Mouse (Mus musculus): ENCODE measurements at regions not wholly inside any gene's neighbourhood (a gene's known extent, or its start where the extent isn't known, plus 50 kb on each side); places are given as distances from the start of the nearest gene placed in this dataset.
A peak's percentile ranks its signal among the peaks of the same experiment; 100 is the strongest.

DNA sequence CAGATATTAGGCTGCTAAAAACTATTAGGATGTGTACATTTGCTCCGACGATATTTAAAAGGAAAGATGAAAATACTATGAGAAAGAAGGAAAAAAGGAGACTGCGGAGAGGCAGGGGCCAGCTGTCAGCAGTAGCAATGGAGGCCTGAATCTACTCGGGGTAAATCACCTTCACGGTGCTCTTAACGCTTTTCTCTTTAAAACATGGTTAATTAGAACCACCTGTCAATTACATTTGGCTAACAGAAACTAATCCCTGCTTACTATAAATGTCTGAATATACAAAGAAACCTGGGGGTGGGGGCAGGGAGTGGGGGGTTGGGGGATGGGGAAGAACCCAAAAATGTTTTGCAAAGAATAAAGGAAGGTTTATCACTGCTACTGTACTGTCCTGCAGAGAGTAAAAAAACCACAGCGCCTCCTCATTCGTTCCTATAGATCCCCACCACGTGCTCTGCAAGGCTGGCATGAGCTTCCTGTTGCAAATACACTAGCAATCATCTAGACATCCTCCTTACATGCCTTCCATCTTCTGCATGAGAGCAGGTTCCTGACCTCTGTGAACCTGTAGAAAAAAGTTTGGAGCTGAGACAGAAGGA, 172.5 kb downstream of the Trib2 start:
- 0 out of 2 replicates have a peak, but pooled peaks cover 3% of the 10 kb centered on the region for H3K4me1 ChIP-seq (ENCODE audit: control insufficient read depth, insufficient read depth, low read length)
- WGBS: 51% methylated on average over 9 of the region's 9 CpGs
- no peaks in the 10 kb centered on the region for H3K27me3 ChIP-seq (ENCODE audit: control insufficient read depth, insufficient read depth, low read length)
- H3K36me3 ChIP-seq (ENCODE audit: control insufficient read depth, insufficient read depth, low read length): no peaks in the 10 kb centered on the region
- no peak overlapping the region for H3K9ac ChIP-seq (ENCODE audit: low read length)
- no peaks in the 10 kb centered on the region for H3K9me3 ChIP-seq (replicated peaks; ENCODE audit: control insufficient read depth, low read length)
- no peak for ATAC-seq (ENCODE audit: insufficient read depth, low FRiP score)
- H3K27ac ChIP-seq (ENCODE audit: low read length): no peak overlapping the region
- no peak overlapping the region for H3K4me3 ChIP-seq (replicated peaks; ENCODE audit: low read length)
- no peak overlapping the region for H3K4me2 ChIP-seq (ENCODE audit: low read depth, low read length)

DNA sequence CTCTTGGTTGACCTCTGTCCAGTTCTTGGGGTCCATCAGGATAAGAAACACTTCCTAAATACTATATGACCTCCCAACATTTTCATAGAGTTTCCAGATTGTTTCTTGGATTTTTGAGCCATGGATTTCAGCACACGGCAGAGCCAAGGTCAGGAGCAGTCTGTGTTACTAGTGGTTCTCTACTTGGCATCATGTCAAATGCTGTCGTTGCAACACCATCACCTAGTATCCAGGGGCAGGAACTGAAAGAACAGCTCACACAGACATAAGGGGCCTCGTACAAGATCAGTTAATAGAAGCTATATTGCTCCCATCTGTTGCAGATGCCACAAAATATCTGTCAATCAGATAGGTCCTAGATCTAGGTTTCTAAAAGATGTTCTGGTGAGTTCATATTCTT, 173.1 kb downstream of the Trib2 start:
- no peak overlapping the region for H3K27ac ChIP-seq (ENCODE audit: low read length)
- 0 out of 2 replicates have a peak, but pooled peaks cover 3% of the 10 kb centered on the region for H3K4me1 ChIP-seq (ENCODE audit: control insufficient read depth, insufficient read depth, low read length)
- H3K27me3 ChIP-seq (ENCODE audit: control insufficient read depth, insufficient read depth, low read length): no peaks in the 10 kb centered on the region
- ATAC-seq (ENCODE audit: insufficient read depth, low FRiP score): no peak
- no peak overlapping the region for H3K4me3 ChIP-seq (replicated peaks; ENCODE audit: low read length)
- no peaks in the 10 kb centered on the region for H3K36me3 ChIP-seq (ENCODE audit: control insufficient read depth, insufficient read depth, low read length)
- H3K4me2 ChIP-seq (ENCODE audit: low read depth, low read length): no peak overlapping the region
- H3K9me3 ChIP-seq (replicated peaks; ENCODE audit: control insufficient read depth, low read length): no peaks in the 10 kb centered on the region
- WGBS: 43% methylated on average over 3 of the region's 3 CpGs
- no peak overlapping the region for H3K9ac ChIP-seq (ENCODE audit: low read length)

DNA sequence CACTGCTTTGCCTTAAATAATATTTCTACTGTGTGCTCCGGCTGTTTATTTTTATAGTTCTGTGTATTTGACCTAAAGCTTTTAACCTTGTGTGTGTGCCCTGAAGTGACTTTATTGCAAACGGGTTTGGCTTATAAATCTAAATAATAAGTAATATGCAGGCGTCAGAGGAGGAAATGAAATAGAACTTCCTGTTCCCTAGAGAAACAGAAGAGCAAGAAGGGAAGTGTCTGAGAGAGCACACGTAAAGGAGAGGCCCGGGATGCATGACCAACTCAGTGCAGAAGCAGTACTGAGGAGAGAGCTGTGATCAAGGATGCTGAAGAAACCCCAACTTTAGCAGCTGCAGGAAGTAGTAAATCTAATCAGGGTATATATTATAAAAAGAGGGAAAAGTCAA, 176.4 kb downstream of the Trib2 start:
- no peak overlapping the region for H3K9ac ChIP-seq (ENCODE audit: low read length)
- WGBS: 33% methylated on average over 5 of the region's 5 CpGs
- no peaks in the 10 kb centered on the region for H3K9me3 ChIP-seq (replicated peaks; ENCODE audit: control insufficient read depth, low read length)
- H3K4me3 ChIP-seq (replicated peaks; ENCODE audit: low read length): no peak overlapping the region
- no peak overlapping the region for H3K27ac ChIP-seq (ENCODE audit: low read length)
- no peak overlapping the region for H3K4me2 ChIP-seq (ENCODE audit: low read depth, low read length)
- no peaks in the 10 kb centered on the region for H3K27me3 ChIP-seq (ENCODE audit: control insufficient read depth, insufficient read depth, low read length)
- no peak for ATAC-seq (ENCODE audit: insufficient read depth, low FRiP score)
- no peaks in the 10 kb centered on the region for H3K36me3 ChIP-seq (ENCODE audit: control insufficient read depth, insufficient read depth, low read length)
- H3K4me1 ChIP-seq (ENCODE audit: control insufficient read depth, insufficient read depth, low read length): 0 out of 2 replicates have a peak, but pooled peaks cover 3% of the 10 kb centered on the region

DNA sequence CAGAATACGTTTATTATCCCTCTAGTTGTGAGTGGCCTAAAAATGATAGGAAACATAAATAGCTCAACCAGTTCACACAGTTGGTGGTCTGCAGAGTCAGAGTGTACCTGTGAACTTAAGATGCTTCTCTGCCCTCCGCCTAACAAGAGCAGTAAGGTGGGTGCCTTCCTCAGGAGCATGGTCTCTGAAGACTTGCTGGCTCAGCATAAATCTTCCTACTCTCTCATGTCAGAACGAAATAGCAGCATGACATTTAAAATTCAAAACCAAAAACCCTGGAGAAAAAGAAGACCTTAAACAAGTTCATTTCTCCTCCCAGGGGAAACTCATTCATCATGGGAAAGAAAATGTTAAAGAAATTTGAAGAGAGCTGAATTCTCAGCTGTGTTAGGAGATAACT, 186.8 kb downstream of the Trib2 start:
- Histone ChIP-seq H3K4me1 (ENCODE audit: control insufficient read depth, insufficient read depth, low read length) (no peaks in the 10 kb centered on the region), H3K9ac (ENCODE audit: low read length) (no peak overlapping the region), H3K36me3 (ENCODE audit: control insufficient read depth, insufficient read depth, low read length) (no peaks in the 10 kb centered on the region), H3K4me3 (replicated peaks; ENCODE audit: low read length) (no peak overlapping the region), H3K4me2 (ENCODE audit: low read depth, low read length) (no peak overlapping the region), H3K9me3 (replicated peaks; ENCODE audit: control insufficient read depth, low read length) (no peaks in the 10 kb centered on the region), H3K27me3 (ENCODE audit: control insufficient read depth, insufficient read depth, low read length) (no peaks in the 10 kb centered on the region), H3K27ac (ENCODE audit: low read length) (no peak overlapping the region)
- ATAC-seq (ENCODE audit: insufficient read depth, low FRiP score): no peak
- 66% methylated on average over 3 of the region's 3 CpGs for WGBS

DNA sequence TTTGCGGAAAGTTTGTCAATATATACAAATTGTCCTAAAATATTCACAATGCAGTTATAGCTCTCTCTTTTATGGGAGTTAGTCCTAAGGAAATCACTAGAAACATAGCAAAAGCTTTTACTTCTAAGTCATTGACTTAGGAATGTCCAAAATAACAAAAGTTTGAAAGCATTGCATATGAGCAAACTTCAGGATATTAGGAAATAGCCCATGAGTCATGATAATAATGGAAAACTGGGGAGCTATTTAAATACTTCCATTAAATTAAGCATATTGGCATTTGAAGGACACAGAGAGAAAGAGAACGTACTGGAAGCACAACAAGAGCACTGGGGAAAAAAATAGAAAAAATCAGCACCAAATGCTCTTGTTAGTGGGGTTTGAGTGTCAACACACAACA, 197.2 kb downstream of the Trib2 start:
- Histone ChIP-seq H3K4me2 (ENCODE audit: low read depth, low read length) (no peak overlapping the region), H3K27ac (ENCODE audit: low read length) (no peak overlapping the region), H3K4me3 (replicated peaks; ENCODE audit: low read length) (no peak overlapping the region), H3K9ac (ENCODE audit: low read length) (no peak overlapping the region), H3K36me3 (ENCODE audit: control insufficient read depth, insufficient read depth, low read length) (no peaks in the 10 kb centered on the region), H3K9me3 (replicated peaks; ENCODE audit: control insufficient read depth, low read length) (no peaks in the 10 kb centered on the region), H3K4me1 (ENCODE audit: control insufficient read depth, insufficient read depth, low read length) (peaks cover 3% of the 10 kb centered on the region), H3K27me3 (ENCODE audit: control insufficient read depth, insufficient read depth, low read length) (no peaks in the 10 kb centered on the region)
- WGBS: 79% methylated on average over 2 of the region's 2 CpGs
- no peak for ATAC-seq (ENCODE audit: insufficient read depth, low FRiP score)

DNA sequence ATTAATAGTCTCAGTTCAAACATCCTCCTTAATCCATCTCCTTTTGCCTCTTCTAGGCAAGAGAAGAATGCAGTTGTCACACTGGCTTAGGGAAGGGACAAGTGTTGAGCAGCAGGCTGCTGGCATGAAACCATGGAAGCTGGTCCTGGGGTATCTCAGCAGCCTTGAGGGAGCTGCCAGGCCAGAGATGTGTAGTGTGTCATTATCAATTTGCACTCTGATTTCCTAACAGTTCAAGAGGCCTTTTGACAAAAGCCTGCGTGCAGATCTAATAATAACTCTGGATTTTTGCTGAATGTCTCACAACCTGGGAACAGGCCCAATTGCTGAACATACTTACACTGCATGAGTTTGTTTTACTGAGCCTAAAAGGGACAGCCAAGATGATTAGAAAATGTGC, 199.4 kb downstream of the Trib2 start:
- no peak overlapping the region for H3K4me2 ChIP-seq (ENCODE audit: low read depth, low read length)
- no peaks in the 10 kb centered on the region for H3K36me3 ChIP-seq (ENCODE audit: control insufficient read depth, insufficient read depth, low read length)
- no peak overlapping the region; the same call in 1 of the 2 replicates for H3K9ac ChIP-seq (ENCODE audit: low read length)
- ATAC-seq (ENCODE audit: insufficient read depth, low FRiP score): peak; percentile 37; the same call in 1 of the 2 replicates
- peaks cover 3% of the 10 kb centered on the region for H3K4me1 ChIP-seq (ENCODE audit: control insufficient read depth, insufficient read depth, low read length)
- no peaks in the 10 kb centered on the region for H3K27me3 ChIP-seq (ENCODE audit: control insufficient read depth, insufficient read depth, low read length)
- no peak overlapping the region for H3K4me3 ChIP-seq (replicated peaks; ENCODE audit: low read length)
- peak overlapping the region; percentile 62; the same call in 1 of the 2 replicates for H3K27ac ChIP-seq (ENCODE audit: low read length)
- no peaks in the 10 kb centered on the region for H3K9me3 ChIP-seq (replicated peaks; ENCODE audit: control insufficient read depth, low read length)
- WGBS: 38% methylated on average over 1 of the region's 1 CpGs

DNA sequence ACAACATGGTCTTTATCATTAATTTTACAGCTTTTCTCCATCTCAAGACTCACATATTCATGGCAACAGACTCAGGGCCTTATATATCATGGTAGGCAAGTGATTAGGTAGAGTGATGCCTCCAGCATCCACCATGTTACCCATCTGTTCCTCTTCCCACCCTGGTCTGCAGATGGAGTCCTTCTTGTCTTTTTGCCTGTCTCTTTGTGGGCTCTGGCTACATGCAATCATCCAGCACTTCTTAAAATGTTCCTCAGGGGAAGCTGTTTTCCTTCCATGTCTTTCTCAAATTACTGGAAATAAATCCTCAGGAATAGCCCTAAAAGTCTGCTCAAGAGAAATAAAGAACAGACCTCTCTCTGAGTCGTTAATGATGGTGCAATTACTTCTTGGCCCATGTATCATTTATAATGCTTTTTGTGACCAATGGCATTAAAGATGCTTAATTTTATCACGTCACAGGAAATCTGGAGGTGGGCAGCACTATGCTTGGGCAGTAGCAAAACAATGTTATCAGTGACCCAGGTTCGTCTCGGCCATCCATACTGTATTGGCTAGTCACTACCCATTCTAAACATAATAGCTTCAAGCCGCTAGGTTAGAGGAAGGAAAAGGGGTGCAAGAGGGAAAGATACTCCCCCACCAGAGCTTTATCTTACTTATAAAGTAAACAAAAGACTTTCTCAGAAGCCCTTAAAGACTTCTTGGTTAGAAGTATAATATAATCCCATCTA, 204.7 kb downstream of the Trib2 start:
- 55% methylated on average over 5 of the region's 5 CpGs for WGBS
- H3K27me3 ChIP-seq (ENCODE audit: control insufficient read depth, insufficient read depth, low read length): no peaks in the 10 kb centered on the region
- ATAC-seq (ENCODE audit: insufficient read depth, low FRiP score): no peak

DNA sequence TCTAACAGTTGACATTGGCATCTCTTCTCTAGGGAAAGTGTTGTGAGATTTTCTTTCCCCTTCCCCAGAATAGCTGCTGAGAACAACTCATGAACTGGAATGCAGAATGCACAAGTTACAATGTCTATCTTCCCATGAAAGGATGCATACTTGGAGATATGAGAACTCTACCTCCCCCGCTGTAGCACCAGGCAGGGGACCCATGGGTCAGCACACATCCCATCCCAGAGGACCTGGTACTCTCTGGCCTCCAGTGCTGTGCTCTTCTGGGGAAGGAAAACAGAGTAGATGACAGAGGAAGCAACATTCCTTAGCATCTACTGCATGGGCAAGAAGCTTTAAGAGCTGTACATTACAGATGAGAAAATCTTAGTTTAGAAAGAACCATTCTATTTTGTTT, 209.6 kb downstream of the Trib2 start:
- Histone ChIP-seq H3K27me3 (ENCODE audit: control insufficient read depth, insufficient read depth, low read length) (no peaks in the 10 kb centered on the region), H3K9ac (ENCODE audit: low read length) (no peak overlapping the region), H3K9me3 (replicated peaks; ENCODE audit: control insufficient read depth, low read length) (no peaks in the 10 kb centered on the region), H3K27ac (ENCODE audit: low read length) (no peak overlapping the region), H3K4me3 (replicated peaks; ENCODE audit: low read length) (no peak overlapping the region), H3K4me2 (ENCODE audit: low read depth, low read length) (no peak overlapping the region), H3K4me1 (ENCODE audit: control insufficient read depth, insufficient read depth, low read length) (no peaks in the 10 kb centered on the region), H3K36me3 (ENCODE audit: control insufficient read depth, insufficient read depth, low read length) (no peaks in the 10 kb centered on the region)
- WGBS: 90% methylated on average over 1 of the region's 1 CpGs
- ATAC-seq (ENCODE audit: insufficient read depth, low FRiP score): no peak

More for the DNA sequence above, 204.7 kb downstream of the Trib2 start:
- H3K4me3 ChIP-seq (replicated peaks; ENCODE audit: low read length): no peak overlapping the region
- H3K4me1 ChIP-seq (ENCODE audit: control insufficient read depth, insufficient read depth, low read length): no peaks in the 10 kb centered on the region
- H3K9ac ChIP-seq (ENCODE audit: low read length): no peak overlapping the region
- H3K9me3 ChIP-seq (replicated peaks; ENCODE audit: control insufficient read depth, low read length): no peaks in the 10 kb centered on the region
- no peak overlapping the region for H3K27ac ChIP-seq (ENCODE audit: low read length)
- no peak overlapping the region for H3K4me2 ChIP-seq (ENCODE audit: low read depth, low read length)
- no peaks in the 10 kb centered on the region for H3K36me3 ChIP-seq (ENCODE audit: control insufficient read depth, insufficient read depth, low read length)

DNA sequence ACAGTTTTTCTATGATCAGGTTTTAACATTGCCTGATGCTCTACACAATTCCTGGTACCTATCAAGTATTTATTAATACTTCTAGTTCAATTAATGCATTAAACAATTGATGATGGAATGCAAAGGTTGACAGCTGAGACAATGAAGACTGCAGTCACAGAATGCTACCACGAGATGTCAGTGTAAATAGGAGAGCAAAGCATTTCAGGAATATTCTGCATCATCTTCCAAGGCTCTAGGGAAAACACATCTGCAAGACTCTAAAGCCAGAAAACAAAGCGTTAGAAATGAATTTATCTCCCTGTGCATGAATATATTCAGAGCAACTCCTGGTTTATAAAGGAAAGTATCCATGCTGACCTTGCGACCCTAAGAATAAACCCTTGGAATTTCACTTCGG, 210.6 kb downstream of the Trib2 start:
- Histone ChIP-seq H3K9me3 (replicated peaks; ENCODE audit: control insufficient read depth, low read length) (no peaks in the 10 kb centered on the region), H3K27ac (ENCODE audit: low read length) (no peak overlapping the region), H3K4me2 (ENCODE audit: low read depth, low read length) (no peak overlapping the region), H3K9ac (ENCODE audit: low read length) (no peak overlapping the region), H3K36me3 (ENCODE audit: control insufficient read depth, insufficient read depth, low read length) (no peaks in the 10 kb centered on the region), H3K27me3 (ENCODE audit: control insufficient read depth, insufficient read depth, low read length) (no peaks in the 10 kb centered on the region), H3K4me3 (replicated peaks; ENCODE audit: low read length) (no peak overlapping the region), H3K4me1 (ENCODE audit: control insufficient read depth, insufficient read depth, low read length) (no peaks in the 10 kb centered on the region)
- 47% methylated on average over 4 of the region's 4 CpGs for WGBS
- no peak for ATAC-seq (ENCODE audit: insufficient read depth, low FRiP score)

Data from stomach, embryonic 16.5 days (tissue).